Comparison of ENCODE assay signal across 10 mouse cellular contexts in genomic region chr9:59969383-59969782, GRCm38 (mm10). TPM values are rescaled to one million over a fixed set of nuclear protein-coding genes. Genes with fewer than 3 reads are reported as not detected.
A peak's percentile ranks its signal among the peaks of the same experiment; 100 is the strongest.
DNase-seq lines count a peak whose midpoint lies in the region; ATAC-seq and TF ChIP-seq lines count a peak whose summit lies in the region.
"Had no signal": no experiment of that assay in that cellular context is flagged by ENCODE, and none has a peak within 500 bp of the region (broad histone marks: within the 10 kb centered on the region; RNA-seq: fewer than 3 reads in every experiment).

No protein-coding gene starts in this region.

- H3K4me1 ChIP-seq in cortical plate, adult 2 months (ENCODE audit: control insufficient read depth, insufficient read depth, low read length), result peaks cover 2% of the 10 kb centered on the region; the same call in 1 of the 2 replicates
- no peaks in the 10 kb centered on the region for H3K4me1 ChIP-seq in stomach, postnatal 0 days (replicated peaks; ENCODE audit: control insufficient read depth, insufficient read depth)

- no peak overlapping the region for H3K9ac ChIP-seq in stomach, postnatal 0 days (ENCODE audit: low read length)

- H3K9me3 ChIP-seq in stomach, postnatal 0 days (ENCODE audit: control insufficient read depth, low read length), result no peaks in the 10 kb centered on the region

- no peak overlapping the region for H3K27ac ChIP-seq in cortical plate, adult 2 months (ENCODE audit: insufficient read depth, low read length)
- H3K27ac ChIP-seq in stomach, postnatal 0 days (replicated peaks), result no peak overlapping the region

- intact Hi-C loops in heart, postnatal 14 days (cut with DNase I), result no loop called here

- peaks cover 3% of the 10 kb centered on the region; the same call in 1 of the 2 replicates for H3K36me3 ChIP-seq in stomach, postnatal 0 days (ENCODE audit: control insufficient read depth, insufficient read depth, low read length)

- peak; percentile 78 for TF ChIP-seq CTCF in cortical plate, adult 2 months (IDR thresholded peaks at IDR 0.05; ENCODE audit: extremely low read depth, insufficient read depth, low read length)
- TF ChIP-seq CTCF in stomach, postnatal 0 days (IDR thresholded peaks at IDR 0.05; ENCODE audit: low read depth), result peak; percentile 93

- 22% methylated on average over 6 of the region's 6 CpGs for WGBS in stomach, postnatal 0 days

- H3K4me2 ChIP-seq in stomach, postnatal 0 days (replicated peaks; ENCODE audit: low read depth), result no peak overlapping the region

- no peak for TF ChIP-seq EP300 in stomach, postnatal 0 days (optimal IDR thresholded peaks at IDR 0.05)

- ATAC-seq in megakaryocyte-erythroid progenitor cell, adult 5-6 weeks (replicated peaks; ENCODE audit: low FRiP score, low TSS enrichment, poor library complexity, severe bottlenecking), result peak; percentile 90
- ATAC-seq in stomach, postnatal 0 days (ENCODE audit: low FRiP score, low TSS enrichment), result 0 out of 2 replicates have a peak, but pooled peaks have one; percentile 60

- peak; percentile 66 for DNase-seq in layer of hippocampus, adult 11-12 months (ENCODE audit: low spot score)
- no peak for DNase-seq in layer of hippocampus, adult 9-10 months (ENCODE audit: low spot score)
- peak; percentile 83 for DNase-seq in ZHBTc4 (ENCODE audit: low read depth, low spot score)
- peak; percentile 47 to 78 for DNase-seq in heart, postnatal 14 days
- peak; percentile 41 for DNase-seq in layer of hippocampus, adult 9-11 months
- peak; percentile 66 for DNase-seq in stomach, postnatal 0 days (ENCODE audit: low spot score)

- TF ChIP-seq POLR2A in cortical plate, adult 2 months (IDR thresholded peaks at IDR 0.05; ENCODE audit: extremely low read depth, insufficient read depth, low read length), result no peak

- no peaks in the 10 kb centered on the region for H3K27me3 ChIP-seq in stomach, postnatal 0 days (ENCODE audit: control insufficient read depth, insufficient read depth, low read length)

- no peak overlapping the region for H3K4me3 ChIP-seq in cortical plate, adult 2 months (ENCODE audit: insufficient read depth, low read length)
- no peak overlapping the region for H3K4me3 ChIP-seq in stomach, postnatal 0 days (ENCODE audit: low read depth, low read length)
- H3K4me3 ChIP-seq: erythroblast, embryonic 14.5 days had no signal

RNA-seq across cellular contexts. Expression of gene Nr2e3, which starts 8.9 kb away (rescaled TPM):
- not detected in 2 replicates for polyA plus RNA-seq in cortical plate, adult 2 months (2012; rRNA removed)
- not detected for total RNA-seq in heart, postnatal 14 days (2021)
- total RNA-seq in megakaryocyte-erythroid progenitor cell, adult 5-6 weeks (2014; fragmentation: Nextera tagmentation), result not detected in 2 replicates
- total RNA-seq in megakaryocyte-erythroid progenitor cell, adult 5-6 weeks (2017), result not detected in 2 replicates
- polyA plus RNA-seq in stomach, postnatal 0 days (2015; fragmentation: Nextera tagmentation; extraction: Ambion mirVana), result 0.08 TPM in 1 of 2 replicates, not detected in the other
- polyA plus RNA-seq: erythroblast, embryonic 14.5 days; neural tube, embryonic 14.5 days had no signal
